Mouse (Mus musculus) embryo, embryonic 10 days (tissue): ENCODE results near the gene Ninj2.
A peak's percentile ranks its signal among the peaks of the same experiment; 100 is the strongest.
"Not testable (repeated sequence)": the region's sequence is repeated elsewhere in the genome, so short reads cannot be mapped to it uniquely, and the experiment has no call there.

Experiments
- DNase-seq: peaks from one replicate; pipeline ENCODE4 v3.0.0-alpha.2; 2015; ENCODE audit warnings: low spot score

The Ninj2 gene

GRCm38 (mm10) chr6:120093100-120093499 is at the start of gene Ninj2:
Gene Ninj2 (plus strand): TSS chr6:120093350.
- DNase-seq = no peak

- DNase-seq = no peak
Observed at GRCm38 (mm10) chr6:120045406-120045805, 47.7 kb upstream of the Ninj2 start.

GRCm38 (mm10) chr6:120047705-120048292 is 45.4 kb upstream of the Ninj2 start:
- no peak for DNase-seq

GRCm38 (mm10) chr6:120054412-120054811 is 38.7 kb upstream of the Ninj2 start:
- no peak for DNase-seq

GRCm38 (mm10) chr6:120055666-120056540 is 37.2 kb upstream of the Ninj2 start:
- no peak for DNase-seq

GRCm38 (mm10) chr6:120062934-120063333 is 30.2 kb upstream of the Ninj2 start:
- DNase-seq = no peak

GRCm38 (mm10) chr6:120064627-120065026 is 28.5 kb upstream of the Ninj2 start:
- no peak for DNase-seq

- no peak for DNase-seq
Observed at GRCm38 (mm10) chr6:120065552-120066177, 27.5 kb upstream of the Ninj2 start.

GRCm38 (mm10) chr6:120069546-120069945 is 23.6 kb upstream of the Ninj2 start:
- DNase-seq = no peak

- DNase-seq = no peak
Observed at GRCm38 (mm10) chr6:120072630-120073029, 20.5 kb upstream of the Ninj2 start.

GRCm38 (mm10) chr6:120076619-120077450 is 16.3 kb upstream of the Ninj2 start:
- DNase-seq = no peak

- DNase-seq = no peak
Observed at GRCm38 (mm10) chr6:120079547-120079946, 13.6 kb upstream of the Ninj2 start.

GRCm38 (mm10) chr6:120081516-120081915 is 11.6 kb upstream of the Ninj2 start:
- DNase-seq = no peak

GRCm38 (mm10) chr6:120082251-120082950 is 10.7 kb upstream of the Ninj2 start:
- no peak for DNase-seq

- DNase-seq = no peak
Observed at GRCm38 (mm10) chr6:120082951-120083411, 10.2 kb upstream of the Ninj2 start.

GRCm38 (mm10) chr6:120083442-120083841 is 9.7 kb upstream of the Ninj2 start:
- no peak for DNase-seq

GRCm38 (mm10) chr6:120084983-120085382 is 8.2 kb upstream of the Ninj2 start:
- no peak for DNase-seq

- DNase-seq = no peak
Observed at GRCm38 (mm10) chr6:120085832-120086231, 7.3 kb upstream of the Ninj2 start.

GRCm38 (mm10) chr6:120087041-120087440 is 6.1 kb upstream of the Ninj2 start:
- DNase-seq = not testable (repeated sequence)

GRCm38 (mm10) chr6:120090712-120091248 is 2.4 kb upstream of the Ninj2 start:
- DNase-seq = peak; percentile 40

- DNase-seq = no peak
Observed at GRCm38 (mm10) chr6:120091956-120092355, 1.2 kb upstream of the Ninj2 start.
